Mouse (Mus musculus) thymus, adult 2 months (tissue): ENCODE measurements at regions not wholly inside any gene's neighbourhood (a gene's known extent, or its start where the extent isn't known, plus 50 kb on each side); places are given as distances from the start of the nearest gene placed in this dataset.

Source experiments
- CTCF ChIP-seq: fragments of 200-500 bp; IDR thresholded peaks from 2 replicates; pipeline ENCODE4 v1.5.1; 2012; ENCODE audit warnings: mild to moderate bottlenecking, control low read depth, low read length, moderate library complexity, borderline replicate concordance; ENCODE audit not compliant: control insufficient read depth, poor library complexity, insufficient read depth; ENCODE audit errors: extremely low read depth
- POLR2A ChIP-seq: fragments of 200-500 bp; IDR thresholded peaks from 2 replicates; pipeline ENCODE4 v1.6.1; 2012; ENCODE audit warnings: mild to moderate bottlenecking, low read length, control low read depth, moderate library complexity; ENCODE audit not compliant: control insufficient read depth, poor library complexity, insufficient read depth; ENCODE audit errors: extremely low read depth

DNA sequence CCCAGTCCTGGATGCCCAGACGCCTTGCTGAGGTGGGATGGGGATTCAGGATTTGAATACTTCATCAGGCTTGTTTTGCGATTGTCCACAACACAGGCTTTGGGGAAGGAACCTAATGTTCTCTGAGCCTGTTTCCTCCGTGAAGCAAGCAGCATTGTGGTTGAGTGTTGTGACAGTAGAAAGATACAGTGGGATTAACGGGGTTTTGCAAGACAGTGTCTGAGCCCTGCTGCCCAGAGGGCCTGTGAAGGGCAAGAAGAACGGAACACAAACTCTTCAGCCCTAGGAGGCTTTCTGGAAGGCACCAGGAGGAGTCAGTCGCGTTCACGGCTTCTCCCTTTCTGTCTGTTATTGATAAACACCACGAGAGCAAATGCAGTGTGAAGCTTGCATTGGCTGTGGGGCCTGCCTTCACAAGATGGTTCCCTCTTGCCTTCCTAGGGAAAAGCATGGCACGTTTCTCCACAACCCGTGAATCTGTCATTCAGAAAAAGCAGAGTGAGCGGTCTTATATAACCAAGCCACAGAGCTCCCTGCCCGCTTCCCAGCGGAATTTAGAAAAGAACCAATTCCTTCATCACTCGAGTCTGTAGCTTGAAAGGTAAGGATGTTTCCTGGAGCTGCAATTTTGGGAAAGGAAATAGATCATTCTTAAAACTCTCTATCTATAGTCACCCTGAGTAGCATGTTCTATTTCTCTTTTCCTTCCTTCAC is 273.4 kb downstream of the Etnk1 start:
- TF ChIP-seq CTCF (no peak), POLR2A (no peak)
